Mouse (Mus musculus) small intestine, adult 2 months (tissue): ENCODE measurements around the gene Nfatc2.

ENCODE experiments used
- CTCF ChIP-seq: fragments of 200-500 bp; IDR thresholded peaks from 2 replicates; pipeline ENCODE4 v1.5.1; 2012; ENCODE audit warnings: low read depth, mild to moderate bottlenecking, control low read depth, inconsistent platforms, low read length, moderate library complexity, mixed read lengths; ENCODE audit not compliant: insufficient replicate concordance, insufficient read length; ENCODE audit errors: extremely low read depth
- POLR2A ChIP-seq: fragments of 200-500 bp; IDR thresholded peaks from 2 replicates; pipeline ENCODE4 v1.6.1; 2012; ENCODE audit warnings: low read depth, mild to moderate bottlenecking, control low read depth, inconsistent platforms, low read length, moderate library complexity

GRCm38 (mm10) chr2:168465646-168466045 lies 135.8 kb downstream of the Nfatc2 start:
- TF ChIP-seq CTCF (no peak), POLR2A (no peak)
